In the genomic region with DNA sequence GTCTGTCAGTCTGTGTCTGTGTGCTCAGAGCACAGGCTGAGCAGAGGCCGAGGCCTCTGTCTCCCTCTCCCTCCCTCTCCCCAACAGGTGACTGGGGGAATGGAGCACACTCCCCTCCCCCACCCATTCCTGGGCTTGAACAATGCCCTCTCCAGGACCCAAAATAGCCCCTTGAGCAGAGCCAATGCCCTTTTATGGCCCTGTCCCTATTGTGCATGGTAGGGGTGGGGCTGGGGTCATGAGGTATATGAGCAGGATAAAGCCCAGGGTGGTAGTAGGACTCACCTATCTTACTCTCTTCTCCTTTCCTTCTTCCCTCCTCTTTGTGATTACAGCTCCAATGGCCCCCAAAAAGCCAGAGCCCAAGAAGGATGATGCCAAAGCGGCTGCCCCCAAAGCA, we compare ENCODE assay signal across 32 mouse cellular contexts. TPM values are rescaled to one million over a fixed set of nuclear protein-coding genes. Genes with fewer than 3 reads are reported as not detected.
A peak's percentile ranks its signal among the peaks of the same experiment; 100 is the strongest.
DNase-seq lines count a peak whose midpoint lies in the region; ATAC-seq and TF ChIP-seq lines count a peak whose summit lies in the region.
"Had no signal": no experiment of that assay in that cellular context is flagged by ENCODE, and none has a peak within 500 bp of the region (broad histone marks: within the 10 kb centered on the region; RNA-seq: fewer than 3 reads in every experiment).

No protein-coding gene starts in this region.

- no peak for DNase-seq in gastrocnemius, adult 2 months
- DNase-seq in gastrocnemius, postnatal 14 days = no peak
- peak; percentile 75 to 77 for DNase-seq in heart, adult 9 months (ENCODE audit: low spot score in 2 of 2)
- DNase-seq in heart, postnatal 36 days = peak; percentile 38 to 51
- no peak for DNase-seq in forebrain, embryonic 14.5 days (ENCODE audit: low spot score)
- no peak for DNase-seq in spleen, postnatal 10 days (ENCODE audit: low spot score in 2 of 2)
- DNase-seq in kidney, postnatal 14 days = no peak
- DNase-seq: adrenal gland, adult 2 months; cerebellum, adult 11 months; cerebellum, adult 9-11 months; forebrain, postnatal 0 days; kidney, adult 11 months; kidney, postnatal 4 days; layer of hippocampus, adult 9-11 months; left cerebral cortex, postnatal 4 days had no signal

- H3K36me3 ChIP-seq in heart, embryonic 15.5 days = no peaks in the 10 kb centered on the region
- H3K36me3 ChIP-seq in forebrain, embryonic 14.5 days (ENCODE audit: control insufficient read depth, insufficient read depth, low read length) = no peaks in the 10 kb centered on the region
- H3K36me3 ChIP-seq: forebrain, embryonic 10.5 days; hindbrain, embryonic 13.5 days; kidney, embryonic 15.5 days; limb, embryonic 15.5 days; liver, embryonic 15.5 days; midbrain, embryonic 12.5 days had no signal

- ATAC-seq in heart, embryonic 15.5 days (replicated peaks; ENCODE audit: insufficient number of reproducible peaks, insufficient read depth, low FRiP score, low read depth) = peak; percentile 87
- ATAC-seq in forebrain, embryonic 14.5 days = no peak
- ATAC-seq: forebrain, postnatal 0 days had no signal

- H3K27me3 ChIP-seq in heart, embryonic 15.5 days = no peaks in the 10 kb centered on the region
- H3K27me3 ChIP-seq in forebrain, embryonic 14.5 days (replicated peaks; ENCODE audit: control insufficient read depth, insufficient read depth, low read length) = no peaks in the 10 kb centered on the region
- H3K27me3 ChIP-seq: limb, embryonic 15.5 days had no signal

- no peak for TF ChIP-seq CTCF in gastrocnemius, adult 2 months (IDR thresholded peaks at IDR 0.05)

- H3K4me1 ChIP-seq in heart, embryonic 15.5 days (replicated peaks) = peaks cover 43% of the 10 kb centered on the region
- no peaks in the 10 kb centered on the region for H3K4me1 ChIP-seq in forebrain, embryonic 14.5 days (ENCODE audit: control insufficient read depth, insufficient read depth, low read length)
- H3K4me1 ChIP-seq: hindbrain, embryonic 13.5 days; liver, embryonic 15.5 days; midbrain, embryonic 12.5 days had no signal

- H3K9ac ChIP-seq in heart, embryonic 15.5 days = peak overlapping the region; percentile 73
- H3K9ac ChIP-seq in forebrain, embryonic 14.5 days (ENCODE audit: low read length) = no peak overlapping the region
- H3K9ac ChIP-seq: forebrain, postnatal 0 days; hindbrain, embryonic 13.5 days; kidney, embryonic 15.5 days; limb, embryonic 15.5 days; liver, embryonic 15.5 days; midbrain, embryonic 12.5 days had no signal

- WGBS in heart, embryonic 15.5 days = 41% methylated on average over 2 of the region's 2 CpGs
- whole genome bisulfite sequencing in forebrain, embryonic 14.5 days = 39% methylated on average over 2 of the region's 2 CpGs

- intact Hi-C loops in gastrocnemius, adult 2 months (cut with DNase I) = no loop called here
- intact Hi-C loops in gastrocnemius, postnatal 14 days (cut with DNase I; ENCODE audit: low total_unique reads) = no loop called here
- intact Hi-C loops in heart, postnatal 36 days (cut with DNase I) = no loop called here

- H3K27ac ChIP-seq in gastrocnemius, adult 2 months = peak overlapping the region; percentile 62; the same call in 1 of the 2 replicates
- peak overlapping the region; percentile 92 for H3K27ac ChIP-seq in heart, embryonic 15.5 days
- H3K27ac ChIP-seq in forebrain, embryonic 14.5 days (ENCODE audit: low read depth, low read length) = no peak overlapping the region
- H3K27ac ChIP-seq: forebrain, embryonic 10.5 days; hindbrain, embryonic 13.5 days; kidney, embryonic 15.5 days; liver, embryonic 15.5 days; midbrain, embryonic 12.5 days; stomach, postnatal 0 days had no signal

- no peaks in the 10 kb centered on the region for H3K9me3 ChIP-seq in heart, embryonic 15.5 days (replicated peaks)
- H3K9me3 ChIP-seq in forebrain, embryonic 14.5 days (replicated peaks; ENCODE audit: control insufficient read depth, low read length) = no peaks in the 10 kb centered on the region
- H3K9me3 ChIP-seq: forebrain, embryonic 10.5 days; hindbrain, embryonic 13.5 days; kidney, embryonic 15.5 days; limb, embryonic 15.5 days; liver, embryonic 15.5 days; midbrain, embryonic 12.5 days had no signal

- H3K4me2 ChIP-seq in heart, embryonic 15.5 days = peak overlapping the region; percentile 49
- H3K4me2 ChIP-seq in forebrain, embryonic 14.5 days (ENCODE audit: low read length) = no peak overlapping the region
- H3K4me2 ChIP-seq: hindbrain, embryonic 13.5 days; kidney, embryonic 15.5 days; limb, embryonic 15.5 days; liver, embryonic 15.5 days; midbrain, embryonic 12.5 days had no signal

- peak overlapping the region; percentile 48 for H3K4me3 ChIP-seq in gastrocnemius, adult 2 months
- peak overlapping the region; percentile 60 for H3K4me3 ChIP-seq in heart, embryonic 15.5 days
- no peak overlapping the region for H3K4me3 ChIP-seq in forebrain, embryonic 14.5 days (ENCODE audit: low read depth, low read length)
- H3K4me3 ChIP-seq: forebrain, embryonic 10.5 days; hindbrain, embryonic 13.5 days; kidney, embryonic 15.5 days; limb, embryonic 15.5 days; liver, embryonic 15.5 days; midbrain, embryonic 12.5 days had no signal

RNA-seq across cellular contexts. Expression of a gene that starts 16.5 kb away (rescaled TPM):
- 1 to 10 TPM in 1 of 2 experiments, under 1 TPM in 1; 0.99 to 1.3 TPM for total RNA-seq in gastrocnemius, adult 2 months (2021)
- 1 to 10 TPM; 2.7 to 4.3 TPM for total RNA-seq in gastrocnemius, postnatal 14 days (2021)
- 23.2 and 26.1 TPM in 2 replicates for polyA plus RNA-seq in heart, embryonic 15.5 days (2015; fragmentation: Nextera tagmentation; extraction: Ambion mirVana)
- 1 to 10 TPM; 6.5 to 6.6 TPM for total RNA-seq in heart, postnatal 36 days (2021)
- 4.0 and 4.7 TPM in 2 replicates for polyA plus RNA-seq in forebrain, embryonic 14.5 days (2014; fragmentation: Nextera tagmentation; extraction: Ambion mirVana)

RNA-seq across cellular contexts. Expression of a gene that starts 21.7 kb away (rescaled TPM):
- total RNA-seq in gastrocnemius, adult 2 months (2021) = 1,000 to 10,000 TPM in 1 of 2 experiments, 100 to 1,000 TPM in 1; 528 to 1,790 TPM
- total RNA-seq in gastrocnemius, postnatal 14 days (2021) = 100 to 1,000 TPM; 358 to 691 TPM
- polyA plus RNA-seq in heart, embryonic 15.5 days (2015; fragmentation: Nextera tagmentation; extraction: Ambion mirVana) = 3,797 and 4,490 TPM in 2 replicates
- over 10,000 TPM; 10,942 to 11,353 TPM for total RNA-seq in heart, postnatal 36 days (2021)
- 0.33 TPM in 1 of 2 replicates, not detected in the other for polyA plus RNA-seq in forebrain, embryonic 14.5 days (2014; fragmentation: Nextera tagmentation; extraction: Ambion mirVana)
- total RNA-seq: megakaryocyte progenitor cell, adult 5-6 weeks had no signal
- polyA plus RNA-seq: adrenal gland, adult 2 months; small intestine, adult 2 months had no signal

RNA-seq across cellular contexts. Expression of a gene that starts 34.6 kb away (rescaled TPM):
- total RNA-seq in gastrocnemius, adult 2 months (2021) = not detected
- total RNA-seq in gastrocnemius, postnatal 14 days (2021) = not detected
- polyA plus RNA-seq in heart, embryonic 15.5 days (2015; fragmentation: Nextera tagmentation; extraction: Ambion mirVana) = 0.15 TPM in 1 of 2 replicates, not detected in the other
- not detected for total RNA-seq in heart, postnatal 36 days (2021)
- not detected in 2 replicates for polyA plus RNA-seq in forebrain, embryonic 14.5 days (2014; fragmentation: Nextera tagmentation; extraction: Ambion mirVana)
- total RNA-seq: adrenal gland, adult 2 months; adrenal gland, postnatal 4 days; forebrain, postnatal 0 days; left cerebral cortex, adult 8-10 months; left cerebral cortex, postnatal 4 days; megakaryocyte progenitor cell, adult 5-6 weeks had no signal
- polyA plus RNA-seq: adrenal gland, adult 2 months; cortical plate, adult 2 months; embryonic facial prominence, embryonic 11.5 days; forebrain, embryonic 10.5 days; forebrain, postnatal 0 days; hindbrain, embryonic 13.5 days; kidney, embryonic 15.5 days; limb, embryonic 15.5 days; liver, embryonic 15.5 days; midbrain, embryonic 12.5 days; neural tube, embryonic 11.5 days; small intestine, adult 2 months; stomach, postnatal 0 days; thymus, postnatal 0 days had no signal

RNA-seq across cellular contexts. Expression of a gene that starts 50.4 kb away (rescaled TPM):
- not detected for total RNA-seq in gastrocnemius, adult 2 months (2021)
- total RNA-seq in gastrocnemius, postnatal 14 days (2021) = not detected
- polyA plus RNA-seq in heart, embryonic 15.5 days (2015; fragmentation: Nextera tagmentation; extraction: Ambion mirVana) = not detected in 2 replicates
- total RNA-seq in heart, postnatal 36 days (2021) = not detected
- not detected in 2 replicates for polyA plus RNA-seq in forebrain, embryonic 14.5 days (2014; fragmentation: Nextera tagmentation; extraction: Ambion mirVana)
- total RNA-seq: adrenal gland, adult 2 months; adrenal gland, postnatal 4 days; forebrain, postnatal 0 days; left cerebral cortex, adult 8-10 months; left cerebral cortex, postnatal 4 days; megakaryocyte progenitor cell, adult 5-6 weeks had no signal
- polyA plus RNA-seq: adrenal gland, adult 2 months; cortical plate, adult 2 months; embryonic facial prominence, embryonic 11.5 days; forebrain, embryonic 10.5 days; forebrain, postnatal 0 days; gonadal fat pad, adult 2 months; hindbrain, embryonic 13.5 days; kidney, embryonic 15.5 days; limb, embryonic 15.5 days; liver, embryonic 15.5 days; midbrain, embryonic 12.5 days; neural tube, embryonic 11.5 days; small intestine, adult 2 months; stomach, postnatal 0 days had no signal

Comparison
In these comparisons a context has a peak if more than half of its experiments do, and no peak if none do; other contexts are left out.
1. DNase-seq: peak in heart, adult 9 months (2 of 2) and heart, postnatal 36 days (2 of 2); none in gastrocnemius, adult 2 months (single experiment), gastrocnemius, postnatal 14 days (single experiment), forebrain, embryonic 14.5 days (single experiment), spleen, postnatal 10 days (0 of 2) and kidney, postnatal 14 days (single experiment).
2. RNA of a gene that starts 21.7 kb away (total RNA-seq): 10,942 to 11,353 TPM in heart, postnatal 36 days; 528 to 1,790 TPM in gastrocnemius, adult 2 months and 358 to 691 TPM in gastrocnemius, postnatal 14 days; every median in the first group is over 4 times any median in the second.